Mouse (Mus musculus) heart, postnatal 0 days (tissue): Measurements from ENCODE around the gene Tmod2. TPM values are rescaled to one million over a fixed set of nuclear protein-coding genes. Genes with fewer than 3 reads are reported as not detected.

Experiments
- ATAC-seq: fragments of 200-750 bp; cut with Nextera tagmentation; 2 replicates; pipeline ENCODE4 v1.8.0; 2017; ENCODE audit warnings: low read depth, moderate number of reproducible peaks, moderate library complexity; ENCODE audit not compliant: insufficient read depth
- DNase-seq: peaks from one replicate; pipeline ENCODE4 v3.0.0-alpha.2; 2016; ENCODE audit warnings: low spot score
- H3K27ac ChIP-seq: fragments of 300-500 bp; sonication (generic); 2 replicates; pipeline ENCODE4 v1.5.1; 2014; ENCODE audit warnings: low read depth, mild to moderate bottlenecking
- H3K27me3 ChIP-seq: fragments of 300-500 bp; sonication (generic); 2 replicates; pipeline ENCODE4 v1.6.1; 2014; ENCODE audit warnings: low read length, mixed read lengths; ENCODE audit not compliant: control insufficient read depth, insufficient read depth
- H3K36me3 ChIP-seq: fragments of 300-500 bp; sonication (generic); replicated peaks from 2 replicates; pipeline ENCODE4 v1.6.1; 2014; ENCODE audit warnings: low read length, mixed read lengths; ENCODE audit not compliant: control insufficient read depth, insufficient read depth
- H3K4me1 ChIP-seq: fragments of 300-500 bp; sonication (generic); 2 replicates; pipeline ENCODE4 v1.6.1; 2014; ENCODE audit warnings: antibody characterized with exemption; ENCODE audit not compliant: control insufficient read depth, insufficient read depth
- H3K4me2 ChIP-seq: fragments of 300-500 bp; sonication (generic); 2 replicates; pipeline ENCODE4 v1.6.1; 2014; ENCODE audit warnings: low read depth, mild to moderate bottlenecking, low read length, moderate library complexity
- H3K4me3 ChIP-seq: fragments of 300-500 bp; sonication (generic); 2 replicates; pipeline ENCODE4 v1.5.1; 2014; ENCODE audit warnings: low read depth, low read length
- H3K9ac ChIP-seq: fragments of 300-500 bp; sonication (generic); replicated peaks from 2 replicates; pipeline ENCODE4 v1.6.1; 2014; ENCODE audit warnings: low read depth, low read length, mixed read lengths
- H3K9me3 ChIP-seq: fragments of 300-500 bp; sonication (generic); replicated peaks from 2 replicates; pipeline ENCODE4 v1.6.1; 2016; ENCODE audit warnings: low read length; ENCODE audit not compliant: control insufficient read depth
- CTCF ChIP-seq: IDR thresholded peaks from 2 replicates; pipeline ENCODE4 v1.5.1; 2016; ENCODE audit warnings: antibody characterized with exemption, control low read depth, low read depth
- EP300 ChIP-seq: IDR thresholded peaks from 2 replicates; pipeline ENCODE4 v1.6.1; 2016; ENCODE audit warnings: antibody characterized with exemption, low read depth
- WGBS: fragments of 180-500 bp; shearing (Covaris S2); extraction: QIAGEN DNeasy Blood & Tissue Kit; methylation state at CpG from one replicate; pipeline ENCODE4 v1.1.7; 2014; 5-methylcytosine and 5-hydroxymethylcytosine counted together
- polyA plus RNA-seq: library from polyadenylated mRNA; unstranded; fragments of >200 nt; fragmentation: Nextera tagmentation; extraction: Ambion mirVana; gene quantifications from 2 replicates; pipeline ENCODE4 v1.2.1, GENCODE M21; 2015
- total RNA-seq: library from RNA; depleted of rRNA; stranded (reverse); fragments of >200 nt; gene quantifications from 2 replicates; pipeline ENCODE4 v1.2.3, GENCODE M21; 2014; ENCODE audit warnings: low replicate concordance

Tmod2 gene
- total and polyA plus RNA-seq, 2 experiments from 2014 or later = 3.5 to 4.3 TPM

GRCm38 (mm10) chr9:75581694-75582350 is 29.3 kb downstream of the Tmod2 start:
- Histone ChIP-seq H3K27me3 (no peaks in the 10 kb centered on the region), H3K27ac (no peak overlapping the region), H3K4me1 (0 out of 2 replicates have a peak, but pooled peaks cover 4% of the 10 kb centered on the region), H3K4me3 (no peak overlapping the region), H3K9ac (no peak overlapping the region), H3K9me3 (no peaks in the 10 kb centered on the region), H3K4me2 (no peak overlapping the region), H3K36me3 (no peaks in the 10 kb centered on the region)
- TF ChIP-seq CTCF (peak; percentile 71), EP300 (no peak)
- no peak for ATAC-seq
- DNase-seq = peak; percentile 63
- WGBS = 38% methylated on average over 7 of the region's 7 CpGs

- TF ChIP-seq EP300 (no peak), CTCF (no peak)
- H3K36me3 ChIP-seq = no peaks in the 10 kb centered on the region
- no peaks in the 10 kb centered on the region for H3K27me3 ChIP-seq
- no peak overlapping the region for H3K4me3 ChIP-seq
- no peak overlapping the region for H3K27ac ChIP-seq
- H3K9me3 ChIP-seq = no peaks in the 10 kb centered on the region
- H3K4me1 ChIP-seq = 0 out of 2 replicates have a peak, but pooled peaks cover 4% of the 10 kb centered on the region
- no peak for DNase-seq
- WGBS = 76% methylated on average over 6 of the region's 6 CpGs
- no peak overlapping the region for H3K4me2 ChIP-seq
- ATAC-seq = no peak
- no peak overlapping the region for H3K9ac ChIP-seq
These were observed 31.8 kb downstream of the Tmod2 start for GRCm38 (mm10) chr9:75579321-75579720.

- H3K36me3 ChIP-seq = no peaks in the 10 kb centered on the region
- no peak overlapping the region for H3K27ac ChIP-seq
- H3K9me3 ChIP-seq = no peaks in the 10 kb centered on the region
- H3K4me3 ChIP-seq = no peak overlapping the region
- H3K9ac ChIP-seq = no peak overlapping the region
- H3K4me1 ChIP-seq = no peaks in the 10 kb centered on the region
- no peak for TF ChIP-seq EP300
- no peak for TF ChIP-seq CTCF
- H3K4me2 ChIP-seq = no peak overlapping the region
- DNase-seq = no peak
- no peaks in the 10 kb centered on the region for H3K27me3 ChIP-seq
- WGBS = 85% methylated on average over 5 of the region's 5 CpGs
- ATAC-seq = no peak
These were observed 39.8 kb downstream of the Tmod2 start for GRCm38 (mm10) chr9:75571036-75571942.

- no peak for DNase-seq
- Histone ChIP-seq H3K36me3 (no peaks in the 10 kb centered on the region), H3K4me2 (no peak overlapping the region), H3K9ac (no peak overlapping the region), H3K4me1 (0 out of 2 replicates have a peak, but pooled peaks cover 6% of the 10 kb centered on the region), H3K27me3 (no peaks in the 10 kb centered on the region), H3K27ac (no peak overlapping the region), H3K9me3 (no peaks in the 10 kb centered on the region), H3K4me3 (no peak overlapping the region)
- 88% methylated on average over 6 of the region's 6 CpGs for WGBS
- TF ChIP-seq EP300 = no peak
- TF ChIP-seq CTCF = no peak
- no peak for ATAC-seq
These were observed 42.7 kb downstream of the Tmod2 start for GRCm38 (mm10) chr9:75568399-75568798.

- Histone ChIP-seq H3K9ac (no peak overlapping the region), H3K36me3 (no peaks in the 10 kb centered on the region), H3K27ac (no peak overlapping the region), H3K4me1 (0 out of 2 replicates have a peak, but pooled peaks cover 6% of the 10 kb centered on the region), H3K4me3 (no peak overlapping the region), H3K4me2 (no peak overlapping the region), H3K9me3 (no peaks in the 10 kb centered on the region), H3K27me3 (no peaks in the 10 kb centered on the region)
- no peak for TF ChIP-seq EP300
- no peak for TF ChIP-seq CTCF
- 86% methylated on average over 6 of the region's 6 CpGs for WGBS
- ATAC-seq = no peak
- DNase-seq = no peak
These were observed 46.2 kb downstream of the Tmod2 start for GRCm38 (mm10) chr9:75564892-75565291.
